Mouse (Mus musculus) E14TG2a.4 (cell line): Measurements from ENCODE around the gene Ugt1a1.
"Not testable (repeated sequence)": the region's sequence is repeated elsewhere in the genome, so short reads cannot be mapped to it uniquely, and the experiment has no call there.

Source experiments
- H3K27me3 ChIP-seq: 2 replicates; pipeline ENCODE4 v1.6.1; 2014; ENCODE audit warnings: low read length, control low read depth; ENCODE audit not compliant: insufficient read depth
- H3K36me3 ChIP-seq: 2 replicates; pipeline ENCODE4 v1.6.1; 2014; ENCODE audit warnings: low read length, control low read depth; ENCODE audit not compliant: insufficient read depth
- H3K4me1 ChIP-seq: replicated peaks from 2 replicates; pipeline ENCODE4 v1.6.1; 2014; ENCODE audit warnings: low read depth, low read length, control low read depth
- H3K4me3 ChIP-seq: replicated peaks from 2 replicates; pipeline ENCODE4 v1.5.1; 2014; ENCODE audit warnings: mild to moderate bottlenecking, low read length
- H3K9me3 ChIP-seq: 2 replicates; pipeline ENCODE4 v1.6.1; 2014; ENCODE audit warnings: low read length, control low read depth
- CTCF ChIP-seq: conservative IDR thresholded peaks from 2 replicates; pipeline ENCODE4 v1.5.1; 2014; ENCODE audit warnings: low read length
- NANOG ChIP-seq: IDR thresholded peaks from 2 replicates; pipeline ENCODE4 v1.6.1; 2014; ENCODE audit warnings: borderline replicate concordance, low read length, mixed read lengths
- POU5F1 ChIP-seq: IDR thresholded peaks from 2 replicates; pipeline ENCODE4 v1.6.1; 2014; ENCODE audit warnings: low read length, borderline replicate concordance

Ugt1a1 gene

DNA sequence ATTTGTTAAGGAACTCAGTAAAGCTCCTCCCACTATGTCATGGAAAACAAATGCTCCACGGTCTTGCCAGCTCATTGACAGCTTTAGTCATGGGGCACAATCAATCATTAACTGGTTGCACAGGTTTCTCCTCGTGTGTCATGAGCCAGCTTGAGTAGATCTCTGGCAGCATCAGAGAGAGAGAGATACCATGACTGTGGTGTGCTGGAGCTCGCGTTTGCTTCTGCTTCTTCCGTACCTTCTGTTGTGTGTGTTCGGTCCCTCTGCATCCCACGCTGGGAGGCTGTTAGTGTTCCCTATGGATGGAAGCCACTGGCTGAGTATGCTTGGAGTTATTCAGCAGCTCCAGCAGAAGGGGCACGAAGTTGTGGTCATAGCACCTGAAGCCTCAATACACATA is at the start of gene Ugt1a1:
Gene Ugt1a1 (plus strand): TSS at position 148 of the 400 bp plus-strand sequence.
- peaks cover 10% of the 10 kb centered on the region for H3K9me3 ChIP-seq
- TF ChIP-seq CTCF (no peak), NANOG (0 out of 2 replicates have a peak, but pooled peaks have one; percentile 3)
- no peaks in the 10 kb centered on the region for H3K36me3 ChIP-seq
- no peaks in the 10 kb centered on the region for H3K4me1 ChIP-seq
- H3K27me3 ChIP-seq = peaks cover 15% of the 10 kb centered on the region
- H3K4me3 ChIP-seq = no peak within 1 kb of the TSS

DNA sequence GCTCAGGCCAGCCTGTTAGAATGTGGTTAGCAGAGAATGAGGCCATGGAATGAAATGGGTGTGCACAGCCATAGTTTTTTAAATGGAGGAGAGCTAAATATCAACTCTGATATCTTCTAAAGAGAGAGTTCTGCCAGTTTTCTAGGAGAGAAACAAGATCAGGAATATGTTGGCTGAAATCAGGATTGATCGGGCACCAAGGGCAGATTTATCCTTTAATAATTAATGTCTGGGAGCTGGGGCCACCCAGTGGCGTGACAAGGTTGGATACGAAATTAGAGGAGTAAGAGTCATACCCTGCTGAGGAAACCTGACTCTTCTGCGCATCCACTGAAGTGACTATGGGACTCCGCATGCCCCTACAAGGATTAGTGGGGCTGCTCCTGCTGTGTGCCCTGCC is 46.0 kb upstream of the Ugt1a1 start, which contains the start of gene Ugt1a5:
Gene Ugt1a5 (plus strand): TSS at position 302 of the 400 bp plus-strand sequence.
- no peaks in the 10 kb centered on the region for H3K36me3 ChIP-seq

DNA sequence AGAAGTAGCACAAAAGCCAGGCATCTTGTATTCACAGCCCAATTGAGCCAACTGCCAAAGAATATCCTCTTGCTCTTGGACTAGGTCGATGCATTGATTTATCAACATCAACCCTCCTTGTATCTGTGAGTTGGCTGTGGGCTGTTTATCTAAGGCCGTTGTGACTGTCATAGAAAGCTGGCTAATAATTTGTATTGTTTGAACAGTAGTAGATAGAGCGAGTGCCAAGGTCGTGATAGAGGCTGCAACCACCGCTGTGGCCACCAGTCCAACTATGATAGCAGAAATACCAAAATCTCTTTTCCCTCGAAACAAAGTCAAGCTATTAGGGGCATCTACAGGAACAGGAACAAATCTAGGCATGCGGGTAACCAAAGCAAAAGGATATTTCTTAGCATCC is 39.6 kb upstream of the Ugt1a1 start:
- not testable (repeated sequence) for H3K36me3 ChIP-seq, H3K4me1 ChIP-seq, H3K27me3 ChIP-seq, H3K4me3 ChIP-seq
- peaks cover 43% of the 10 kb centered on the region for H3K9me3 ChIP-seq

More for the DNA sequence above, 46.0 kb upstream of the Ugt1a1 start, which contains the start of gene Ugt1a5:
- Histone ChIP-seq H3K9me3 (peaks cover 10% of the 10 kb centered on the region), H3K4me1 (peaks cover 4% of the 10 kb centered on the region; the same call in 1 of the 2 replicates), H3K4me3 (no peak within 1 kb of the TSS), H3K27me3 (no peaks in the 10 kb centered on the region)
- TF ChIP-seq POU5F1 (no peak), NANOG (no peak), CTCF (no peak)

DNA sequence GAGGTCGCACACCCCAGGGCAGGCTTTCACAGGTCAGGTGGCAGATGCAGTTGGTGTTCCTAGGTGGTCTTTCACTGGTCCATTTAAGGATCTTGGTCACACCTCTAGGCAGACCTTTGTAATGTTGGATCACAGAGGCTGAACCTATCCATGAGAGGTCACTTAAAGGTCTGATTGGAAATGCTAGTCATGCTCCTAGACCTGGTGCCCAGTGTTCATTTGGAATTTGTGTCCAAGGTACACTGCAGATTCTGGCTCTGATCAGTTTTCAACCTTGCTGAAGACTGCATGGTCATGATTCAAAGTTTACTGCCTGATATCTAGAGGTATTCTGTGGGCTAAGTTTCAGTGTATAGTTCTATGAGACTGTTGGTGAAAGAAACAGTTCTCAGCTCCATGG is 32.1 kb upstream of the Ugt1a1 start:
- TF ChIP-seq POU5F1 (no peak), NANOG (no peak), CTCF (no peak)
- Histone ChIP-seq H3K36me3 (no peaks in the 10 kb centered on the region), H3K4me1 (no peaks in the 10 kb centered on the region)

DNA sequence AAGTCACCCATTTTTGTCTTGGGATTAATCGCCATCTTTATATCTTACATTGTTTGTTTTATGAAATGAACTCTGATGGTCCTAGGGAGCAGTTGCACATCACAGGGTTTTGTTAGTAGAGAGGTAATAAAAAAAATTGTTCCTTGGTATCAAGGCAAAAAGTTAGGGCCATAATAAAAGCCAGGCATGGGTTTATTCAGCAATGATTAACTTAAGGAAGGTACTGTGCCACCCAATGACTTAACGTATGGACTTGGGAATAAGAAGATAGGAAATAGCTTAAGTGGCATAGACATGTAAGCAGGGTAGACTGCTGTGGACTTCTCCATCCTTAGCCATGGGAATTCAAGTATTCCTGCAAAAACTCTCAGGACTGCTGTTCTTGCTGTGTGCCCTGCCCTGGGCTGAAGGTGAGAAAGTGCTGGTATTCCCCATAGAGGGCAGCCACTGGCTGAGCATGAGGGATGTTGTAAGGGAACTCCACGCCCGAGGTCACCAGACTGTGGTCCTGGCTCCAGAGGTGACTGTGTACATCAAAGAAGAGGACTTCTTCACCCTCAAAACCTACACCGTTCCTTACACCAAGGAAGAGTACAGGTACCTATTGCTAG is 25.3 kb upstream of the Ugt1a1 start:
- H3K36me3 ChIP-seq = no peaks in the 10 kb centered on the region

More for the DNA sequence above, 32.1 kb upstream of the Ugt1a1 start:
- Histone ChIP-seq H3K4me3 (no peak overlapping the region), H3K9me3 (peaks cover 38% of the 10 kb centered on the region), H3K27me3 (no peaks in the 10 kb centered on the region)

DNA sequence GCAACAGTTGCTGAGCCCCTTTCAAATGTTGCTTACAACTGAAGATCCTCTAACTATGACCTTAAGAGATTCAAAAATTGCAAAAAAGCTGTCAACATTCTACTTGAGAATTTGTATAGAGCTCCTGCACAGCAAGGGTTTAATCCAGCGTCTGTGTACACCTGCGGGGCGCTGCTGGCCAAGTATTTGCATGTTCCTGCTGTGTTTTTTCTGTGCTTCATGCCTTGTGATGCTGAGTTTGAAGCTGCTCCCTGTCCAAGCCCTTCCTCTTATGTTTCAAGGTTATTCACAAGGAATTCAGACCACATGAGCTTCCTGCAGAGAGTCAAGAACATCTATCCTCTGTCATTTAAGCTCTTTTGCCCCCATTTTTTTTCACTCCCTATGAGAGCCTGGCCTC is 19.6 kb upstream of the Ugt1a1 start:
- peaks cover 9% of the 10 kb centered on the region; the same call in 1 of the 2 replicates for H3K4me1 ChIP-seq
- TF ChIP-seq POU5F1 (no peak), CTCF (no peak)
- H3K4me3 ChIP-seq = no peak overlapping the region
- H3K27me3 ChIP-seq = no peaks in the 10 kb centered on the region
- H3K9me3 ChIP-seq = no peaks in the 10 kb centered on the region
- no peaks in the 10 kb centered on the region for H3K36me3 ChIP-seq

More for the DNA sequence above, 25.3 kb upstream of the Ugt1a1 start:
- Histone ChIP-seq H3K4me3 (no peak overlapping the region), H3K4me1 (no peaks in the 10 kb centered on the region), H3K9me3 (no peaks in the 10 kb centered on the region), H3K27me3 (no peaks in the 10 kb centered on the region)
- TF ChIP-seq POU5F1 = no peak
- TF ChIP-seq CTCF = no peak
- no peak for TF ChIP-seq NANOG

DNA sequence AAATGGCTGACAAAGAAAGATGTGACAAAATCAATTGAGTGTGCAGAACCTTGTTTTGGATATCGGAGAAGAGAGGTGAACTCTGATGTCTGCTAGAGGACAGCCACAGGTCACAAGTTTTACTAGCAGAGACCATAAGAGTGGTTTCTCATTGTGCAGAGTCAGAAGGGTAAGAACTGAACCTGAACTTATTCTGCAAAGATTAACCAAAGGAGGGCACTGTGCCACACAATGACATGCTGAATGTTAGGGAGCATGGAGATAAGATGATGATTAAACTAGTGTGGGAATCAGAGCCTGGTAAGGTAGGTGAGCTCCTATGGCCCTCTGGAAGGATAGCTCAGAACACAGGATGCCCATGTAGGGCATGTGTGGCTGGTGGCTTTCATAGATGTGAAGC is 16.1 kb upstream of the Ugt1a1 start:
- no peak overlapping the region for H3K4me3 ChIP-seq
- peaks cover 9% of the 10 kb centered on the region; the same call in 1 of the 2 replicates for H3K4me1 ChIP-seq
- TF ChIP-seq POU5F1 (no peak), NANOG (no peak), CTCF (no peak)

DNA sequence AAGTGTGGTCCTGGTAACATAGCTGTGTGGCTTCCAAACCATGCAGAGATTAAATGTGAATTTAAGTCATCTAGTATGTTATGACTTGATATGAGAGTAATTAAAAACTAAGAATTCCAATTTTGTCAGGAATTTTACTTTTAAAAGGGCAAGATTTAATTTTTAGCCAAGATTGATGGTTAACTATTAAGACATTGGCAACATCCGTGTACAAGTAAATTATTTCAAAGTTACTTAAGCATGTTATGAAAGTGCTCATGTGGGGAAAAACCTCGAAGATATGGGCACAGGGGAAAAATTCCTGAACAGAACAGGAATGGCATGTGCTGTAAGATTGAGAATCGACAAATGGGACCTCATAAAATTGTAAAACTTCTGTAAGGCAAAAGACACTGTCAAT is 14.3 kb upstream of the Ugt1a1 start:
- Histone ChIP-seq H3K27me3 (peaks cover 16% of the 10 kb centered on the region), H3K4me1 (peaks cover 1% of the 10 kb centered on the region; the same call in 1 of the 2 replicates), H3K4me3 (no peak overlapping the region), H3K9me3 (no peaks in the 10 kb centered on the region), H3K36me3 (no peaks in the 10 kb centered on the region)
- TF ChIP-seq NANOG (no peak), CTCF (no peak), POU5F1 (no peak)

More for the DNA sequence above, 16.1 kb upstream of the Ugt1a1 start:
- Histone ChIP-seq H3K9me3 (no peaks in the 10 kb centered on the region), H3K36me3 (no peaks in the 10 kb centered on the region), H3K27me3 (peaks cover 7% of the 10 kb centered on the region; the same call in 1 of the 2 replicates)

DNA sequence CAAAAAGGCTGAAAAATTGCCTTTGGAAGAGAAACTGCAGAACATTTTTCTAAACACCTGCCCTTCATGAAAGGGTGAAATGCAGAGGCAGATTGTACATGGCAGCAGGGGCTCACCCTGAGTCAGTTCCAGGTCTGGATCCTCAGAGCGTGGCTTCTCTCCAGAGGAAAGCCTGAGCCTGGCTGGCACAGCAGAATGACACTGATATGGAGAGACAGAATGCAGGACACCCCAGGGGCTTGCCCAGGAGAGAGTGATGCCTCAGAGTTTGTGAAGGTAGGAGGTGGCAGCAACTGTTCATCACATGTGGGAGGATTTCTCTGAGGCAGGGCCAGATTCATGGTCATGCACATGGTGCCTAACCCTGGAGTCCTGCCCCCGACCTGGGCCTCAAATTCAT is 11.8 kb upstream of the Ugt1a1 start:
- no peak for TF ChIP-seq CTCF
- no peak for TF ChIP-seq POU5F1
- no peak for TF ChIP-seq NANOG
- peaks cover 39% of the 10 kb centered on the region for H3K27me3 ChIP-seq
- no peak overlapping the region for H3K4me3 ChIP-seq
- H3K36me3 ChIP-seq = no peaks in the 10 kb centered on the region
- peaks cover 2% of the 10 kb centered on the region for H3K4me1 ChIP-seq
- 0 out of 2 replicates have a peak, but pooled peaks cover 6% of the 10 kb centered on the region for H3K9me3 ChIP-seq
